Mouse (Mus musculus) heart, embryonic 13.5 days (tissue): ENCODE results near the gene Olfr1185-ps1. TPM values are rescaled to one million over a fixed set of nuclear protein-coding genes. Genes with fewer than 3 reads are reported as not detected.
"Not testable (repeated sequence)": the region's sequence is repeated elsewhere in the genome, so short reads cannot be mapped to it uniquely, and the experiment has no call there.

ENCODE experiments used
- ATAC-seq: fragments of 200-750 bp; cut with Nextera tagmentation; 2 replicates; pipeline ENCODE4 v1.8.0; 2017; ENCODE audit warnings: moderate TSS enrichment; ENCODE audit not compliant: insufficient number of reproducible peaks, low FRiP score, low TSS enrichment; ENCODE audit errors: extremely low read depth
- H3K27ac ChIP-seq: fragments of 300-500 bp; sonication (generic); replicated peaks from 2 replicates; pipeline ENCODE4 v1.5.1; 2015; ENCODE audit warnings: moderate library complexity, mild to moderate bottlenecking, inconsistent platforms
- H3K27me3 ChIP-seq: fragments of 300-500 bp; sonication (generic); replicated peaks from 2 replicates; pipeline ENCODE4 v1.6.1; 2015; ENCODE audit warnings: mild to moderate bottlenecking, inconsistent platforms
- H3K36me3 ChIP-seq: fragments of 300-500 bp; sonication (generic); 2 replicates; pipeline ENCODE4 v1.6.1; 2015; ENCODE audit warnings: mild to moderate bottlenecking, inconsistent platforms
- H3K4me1 ChIP-seq: fragments of 300-500 bp; sonication (generic); 2 replicates; pipeline ENCODE4 v1.6.1; 2015; ENCODE audit warnings: inconsistent platforms
- H3K4me2 ChIP-seq: fragments of 300-500 bp; sonication (generic); 2 replicates; pipeline ENCODE4 v1.6.1; 2015; ENCODE audit warnings: inconsistent platforms, mild to moderate bottlenecking, moderate library complexity
- H3K4me3 ChIP-seq: fragments of 300-500 bp; sonication (generic); 2 replicates; pipeline ENCODE4 v1.5.1; 2015; ENCODE audit warnings: moderate library complexity, mild to moderate bottlenecking, inconsistent platforms
- H3K9ac ChIP-seq: fragments of 300-500 bp; sonication (generic); 2 replicates; pipeline ENCODE4 v1.6.1; 2015; ENCODE audit warnings: inconsistent platforms, mild to moderate bottlenecking, moderate library complexity
- H3K9me3 ChIP-seq: fragments of 300-500 bp; sonication (generic); 2 replicates; pipeline ENCODE4 v1.6.1; 2016; ENCODE audit warnings: inconsistent platforms
- WGBS: fragments of 180-500 bp; shearing (Covaris S2); methylation state at CpG from one replicate; pipeline ENCODE4 v1.1.7; 2015; ENCODE audit warnings: mixed read lengths; 5-methylcytosine and 5-hydroxymethylcytosine counted together
- polyA plus RNA-seq: library from polyadenylated mRNA; unstranded; fragments of >200 nt; fragmentation: Nextera tagmentation; extraction: Ambion mirVana; gene quantifications from 2 replicates; pipeline ENCODE4 v1.2.1, GENCODE M21; 2015

Olfr1185-ps1 gene
- not detected in 2 replicates for polyA plus RNA-seq

DNA sequence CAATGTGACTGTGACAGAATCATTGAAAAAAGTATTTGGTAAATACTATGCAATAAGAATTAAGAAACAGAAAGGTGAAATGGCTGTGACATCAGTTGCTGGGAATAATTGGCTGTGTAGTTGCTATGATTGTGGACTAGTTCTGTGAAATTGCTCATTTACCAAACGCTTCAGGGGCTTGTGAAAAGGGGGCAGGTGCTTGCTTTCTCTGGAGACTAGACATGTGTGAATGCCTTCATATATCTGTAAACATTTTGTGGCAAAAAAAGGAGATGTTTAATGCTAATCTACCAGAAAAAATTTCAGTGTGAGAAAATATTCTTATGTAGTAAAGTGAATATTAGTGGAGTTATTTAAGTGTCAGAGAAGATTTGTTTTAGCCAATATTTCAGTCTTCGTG lies at the start of gene Olfr1185-ps1:
Gene Olfr1185-ps1 (plus strand): TSS at position 301 of the 400 bp plus-strand sequence.
- ATAC-seq: no peak
- Histone ChIP-seq H3K4me1 (no peaks in the 10 kb centered on the region), H3K36me3 (no peaks in the 10 kb centered on the region), H3K9me3 (no peaks in the 10 kb centered on the region), H3K9ac (no peak within 1 kb of the TSS), H3K27me3 (no peaks in the 10 kb centered on the region), H3K4me3 (no peak within 1 kb of the TSS), H3K4me2 (no peak within 1 kb of the TSS), H3K27ac (no peak within 1 kb of the TSS)
- WGBS: 56% methylated on average over 2 of the region's 2 CpGs

DNA sequence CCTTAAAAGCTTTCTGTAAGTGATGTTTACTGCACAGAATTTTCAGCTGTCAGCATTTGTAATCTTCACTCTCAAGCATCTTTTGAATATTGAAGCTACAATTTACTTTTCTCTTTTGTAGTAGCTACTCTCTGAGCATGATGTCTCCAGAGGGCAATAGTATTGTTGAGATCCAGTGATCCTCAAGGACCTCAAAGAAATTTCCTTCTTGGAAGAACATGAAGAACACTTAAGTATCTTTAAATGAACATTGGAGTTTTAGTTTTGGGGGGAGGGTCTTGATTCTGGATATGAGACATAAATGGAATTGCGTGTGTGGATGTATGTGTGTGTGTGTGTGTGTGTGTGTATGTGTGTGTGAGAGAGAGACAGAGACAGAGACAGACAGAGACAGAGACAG lies 44.1 kb upstream of the Olfr1185-ps1 start, which contains the start of gene Gm13757:
Gene Gm13757 (minus strand): TSS at position 101 of the 400 bp plus-strand sequence.
- WGBS: 78% methylated on average over 1 of the region's 1 CpGs
- Histone ChIP-seq H3K9me3 (no peaks in the 10 kb centered on the region), H3K27ac (no peak within 1 kb of the TSS), H3K9ac (no peak within 1 kb of the TSS), H3K4me1 (no peaks in the 10 kb centered on the region), H3K4me3 (no peak within 1 kb of the TSS), H3K27me3 (no peaks in the 10 kb centered on the region), H3K4me2 (no peak within 1 kb of the TSS), H3K36me3 (no peaks in the 10 kb centered on the region)
- ATAC-seq: no peak

DNA sequence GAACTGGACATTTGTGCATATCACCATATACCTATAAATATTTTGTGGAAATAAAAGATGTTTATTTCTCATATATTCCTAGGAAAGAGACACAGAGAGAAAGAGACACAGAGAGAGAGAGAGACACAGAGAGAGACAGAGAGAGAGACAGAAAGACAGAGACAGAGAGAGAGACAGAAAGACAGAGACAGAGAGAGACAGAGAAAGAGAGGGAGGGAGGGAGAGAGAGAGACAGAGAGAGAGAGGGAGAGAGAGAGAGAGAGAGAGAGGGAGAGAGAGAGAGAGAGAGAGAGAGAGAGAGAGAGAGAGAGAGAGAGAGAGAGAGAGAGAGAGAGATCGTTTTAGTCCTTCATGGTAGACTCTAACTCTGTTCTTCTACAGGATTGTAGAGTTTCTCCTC lies 38.6 kb upstream of the Olfr1185-ps1 start, which contains the start of gene Olfr1183:
Gene Olfr1183 (plus strand): TSS at position 301 of the 400 bp plus-strand sequence.
- H3K9ac ChIP-seq, ATAC-seq, H3K4me1 ChIP-seq, H3K36me3 ChIP-seq, H3K4me2 ChIP-seq, H3K27ac ChIP-seq, H3K4me3 ChIP-seq, H3K9me3 ChIP-seq, H3K27me3 ChIP-seq: not testable (repeated sequence)
- WGBS: 90% methylated on average over 1 of the region's 1 CpGs

GRCm38 (mm10) chr2:88483298-88483697 lies 9.8 kb upstream of the Olfr1185-ps1 start, which contains the start of gene Olfr1184:
Gene Olfr1184, plus strand, starts transcription at chr2:88483598.
- Histone ChIP-seq H3K9ac (no peak within 1 kb of the TSS), H3K27me3 (no peaks in the 10 kb centered on the region), H3K9me3 (no peaks in the 10 kb centered on the region), H3K27ac (no peak within 1 kb of the TSS), H3K4me1 (no peaks in the 10 kb centered on the region), H3K4me2 (no peak within 1 kb of the TSS), H3K4me3 (no peak within 1 kb of the TSS), H3K36me3 (no peaks in the 10 kb centered on the region)
- 76% methylated on average over 2 of the region's 2 CpGs for WGBS
- no peak for ATAC-seq

DNA sequence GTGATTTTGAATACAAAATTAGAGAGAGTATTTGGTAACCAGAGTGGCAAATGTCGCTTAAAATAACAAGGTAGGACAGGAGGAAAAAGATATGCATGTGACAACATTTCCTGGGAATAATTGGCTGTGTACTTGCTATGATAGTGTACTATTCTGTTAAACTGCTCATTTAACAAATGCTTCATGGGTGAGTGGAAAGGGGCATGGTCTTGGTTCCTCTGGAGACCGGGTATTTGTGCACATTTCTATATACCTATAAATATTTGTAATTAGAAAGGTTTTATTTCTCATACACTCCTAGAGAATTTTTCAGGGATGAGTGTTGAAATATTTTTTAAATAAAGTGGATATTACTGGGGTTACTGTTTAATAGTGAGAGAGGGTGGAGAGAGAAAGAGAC lies 25.1 kb downstream of the Olfr1185-ps1 start, which contains the start of gene Olfr1186:
Gene Olfr1186 (plus strand): TSS at position 301 of the 400 bp plus-strand sequence.
- 60% methylated on average over 2 of the region's 2 CpGs for WGBS
- H3K27me3 ChIP-seq: no peaks in the 10 kb centered on the region
- H3K4me1 ChIP-seq: no peaks in the 10 kb centered on the region
- no peak within 1 kb of the TSS for H3K9ac ChIP-seq
- H3K9me3 ChIP-seq: no peaks in the 10 kb centered on the region
- H3K36me3 ChIP-seq: no peaks in the 10 kb centered on the region
- no peak within 1 kb of the TSS for H3K4me2 ChIP-seq
- no peak within 1 kb of the TSS for H3K27ac ChIP-seq
- ATAC-seq: no peak
- no peak within 1 kb of the TSS for H3K4me3 ChIP-seq

GRCm38 (mm10) chr2:88525720-88526119 lies 32.6 kb downstream of the Olfr1185-ps1 start:
- no peak overlapping the region for H3K27ac ChIP-seq
- H3K27me3 ChIP-seq: no peaks in the 10 kb centered on the region
- no peak overlapping the region for H3K4me3 ChIP-seq
- H3K36me3 ChIP-seq: no peaks in the 10 kb centered on the region
- no peak for ATAC-seq
- no peaks in the 10 kb centered on the region for H3K9me3 ChIP-seq
- no peak overlapping the region for H3K4me2 ChIP-seq
- 57% methylated on average over 3 of the region's 3 CpGs for WGBS
- H3K4me1 ChIP-seq: no peaks in the 10 kb centered on the region
- H3K9ac ChIP-seq: no peak overlapping the region

Other genes with a start within 250 kb of the Olfr1185-ps1 start
- not detected in 2 replicates for gene Olfr1173, start 213.4 kb upstream of the Olfr1185-ps1 start, polyA plus RNA-seq
- gene Olfr1174-ps, start 178.2 kb upstream of the Olfr1185-ps1 start, polyA plus RNA-seq: not detected in 2 replicates
- gene Olfr1175-ps, start 166.1 kb upstream of the Olfr1185-ps1 start, polyA plus RNA-seq: not detected in 2 replicates
- gene Olfr1176, start 156.6 kb upstream of the Olfr1185-ps1 start, polyA plus RNA-seq: not detected in 2 replicates
- gene Olfr1177-ps, start 146.8 kb upstream of the Olfr1185-ps1 start, polyA plus RNA-seq: not detected in 2 replicates
- not detected in 2 replicates for gene Olfr1178, start 106.3 kb upstream of the Olfr1185-ps1 start, polyA plus RNA-seq
- gene Olfr1179, start 86.9 kb upstream of the Olfr1185-ps1 start, polyA plus RNA-seq: not detected in 2 replicates
- gene Olfr1180, start 74.2 kb upstream of the Olfr1185-ps1 start, polyA plus RNA-seq: not detected in 2 replicates
- not detected in 2 replicates for gene Olfr1181, start 67.1 kb upstream of the Olfr1185-ps1 start, polyA plus RNA-seq
- not detected in 2 replicates for gene Gm13757, start 44.2 kb upstream of the Olfr1185-ps1 start, polyA plus RNA-seq
- gene Olfr1183, start 38.5 kb upstream of the Olfr1185-ps1 start, polyA plus RNA-seq: not detected in 2 replicates
- not detected in 2 replicates for gene Olfr1184, start 9.7 kb upstream of the Olfr1185-ps1 start, polyA plus RNA-seq
- not detected in 2 replicates for gene Olfr1186, start 25.2 kb downstream of the Olfr1185-ps1 start, polyA plus RNA-seq
- not detected in 2 replicates for gene Olfr1188, start 63.6 kb downstream of the Olfr1185-ps1 start, polyA plus RNA-seq
- gene Olfr1189, start 93.1 kb downstream of the Olfr1185-ps1 start, polyA plus RNA-seq: not detected in 2 replicates
- not detected in 2 replicates for gene Olfr1191-ps1, start 147.2 kb downstream of the Olfr1185-ps1 start, polyA plus RNA-seq
- not detected in 2 replicates for gene Olfr1192-ps1, start 155.2 kb downstream of the Olfr1185-ps1 start, polyA plus RNA-seq
- gene Olfr1193, start 182.3 kb downstream of the Olfr1185-ps1 start, polyA plus RNA-seq: not detected in 2 replicates
- not detected in 2 replicates for gene Olfr1195, start 195.9 kb downstream of the Olfr1185-ps1 start, polyA plus RNA-seq
- gene Olfr1196, start 211.3 kb downstream of the Olfr1185-ps1 start, polyA plus RNA-seq: not detected in 2 replicates
- not detected in 2 replicates for gene Olfr1197, start 239.0 kb downstream of the Olfr1185-ps1 start, polyA plus RNA-seq